Mouse (Mus musculus) hindbrain, embryonic 11.5 days (tissue): ENCODE results near the gene Iqcb1. TPM values are rescaled to one million over a fixed set of nuclear protein-coding genes. Genes with fewer than 3 reads are reported as not detected.
A peak's percentile ranks its signal among the peaks of the same experiment; 100 is the strongest.

ENCODE experiments used
- ATAC-seq: fragments of 200-750 bp; cut with Nextera tagmentation; 2 replicates; pipeline ENCODE4 v1.8.0; 2017; ENCODE audit warnings: mild to moderate bottlenecking, moderate TSS enrichment, moderate library complexity; ENCODE audit not compliant: low FRiP score
- DNase-seq: peaks from one replicate; pipeline ENCODE4 v3.0.0-alpha.2; 2015; ENCODE audit warnings: low spot score
- H3K27ac ChIP-seq: fragments of 300-500 bp; sonication (generic); 2 replicates; pipeline ENCODE4 v1.5.1; 2014; ENCODE audit warnings: mild to moderate bottlenecking, low read depth, low read length
- H3K27me3 ChIP-seq: fragments of 300-500 bp; sonication (generic); 2 replicates; pipeline ENCODE4 v1.6.1; 2014; ENCODE audit warnings: mild to moderate bottlenecking, low read length, moderate library complexity, mixed read lengths; ENCODE audit not compliant: control insufficient read depth, insufficient read depth
- H3K36me3 ChIP-seq: fragments of 300-500 bp; sonication (generic); 2 replicates; pipeline ENCODE4 v1.6.1; 2014; ENCODE audit warnings: mild to moderate bottlenecking, low read length, moderate library complexity, mixed read lengths; ENCODE audit not compliant: control insufficient read depth, insufficient read depth
- H3K4me1 ChIP-seq: fragments of 300-500 bp; sonication (generic); replicated peaks from 2 replicates; pipeline ENCODE4 v1.6.1; 2014; ENCODE audit warnings: low read length, mixed read lengths; ENCODE audit not compliant: control insufficient read depth, insufficient read depth
- H3K4me2 ChIP-seq: fragments of 300-500 bp; sonication (generic); replicated peaks from 2 replicates; pipeline ENCODE4 v1.6.1; 2014; ENCODE audit warnings: mild to moderate bottlenecking, low read depth, low read length
- H3K4me3 ChIP-seq: fragments of 300-500 bp; sonication (generic); 2 replicates; pipeline ENCODE4 v1.5.1; 2014; ENCODE audit warnings: low read depth, low read length
- H3K9ac ChIP-seq: fragments of 300-500 bp; sonication (generic); 2 replicates; pipeline ENCODE4 v1.6.1; 2014; ENCODE audit warnings: low read depth, low read length
- H3K9me3 ChIP-seq: fragments of 300-500 bp; sonication (generic); 2 replicates; pipeline ENCODE4 v1.6.1; 2016; ENCODE audit warnings: low read length; ENCODE audit not compliant: control insufficient read depth
- WGBS: fragments of 180-500 bp; shearing (Covaris S2); extraction: QIAGEN DNeasy Blood & Tissue Kit; methylation state at CpG from one replicate; pipeline ENCODE4 v1.1.7; 2014; 5-methylcytosine and 5-hydroxymethylcytosine counted together
- polyA plus RNA-seq: library from polyadenylated mRNA; unstranded; fragments of >200 nt; fragmentation: Nextera tagmentation; extraction: Ambion mirVana; gene quantifications from 2 replicates; pipeline ENCODE4 v1.2.1, GENCODE M21; 2014

Iqcb1 gene
- polyA plus RNA-seq, 1 experiment from 2014 or later, result 74.3 TPM

- no peak for ATAC-seq
Observed at GRCm38 (mm10) chr16:36851202-36851601, 23.0 kb downstream of the Iqcb1 start.

GRCm38 (mm10) chr16:36863585-36863984, 35.4 kb downstream of the Iqcb1 start:
- DNase-seq, result no peak
- Histone ChIP-seq H3K9me3 (no peaks in the 10 kb centered on the region), H3K9ac (no peak overlapping the region), H3K4me1 (no peaks in the 10 kb centered on the region), H3K36me3 (no peaks in the 10 kb centered on the region), H3K4me2 (no peak overlapping the region), H3K27me3 (no peaks in the 10 kb centered on the region), H3K4me3 (no peak overlapping the region), H3K27ac (no peak overlapping the region)
- WGBS, result 94% methylated on average over 3 of the region's 3 CpGs
- ATAC-seq, result no peak

More at GRCm38 (mm10) chr16:36851202-36851601, 23.0 kb downstream of the Iqcb1 start:
- Histone ChIP-seq H3K4me3 (no peak overlapping the region), H3K36me3 (0 out of 2 replicates have a peak, but pooled peaks cover 2% of the 10 kb centered on the region), H3K27me3 (no peaks in the 10 kb centered on the region), H3K4me1 (no peaks in the 10 kb centered on the region), H3K4me2 (no peak overlapping the region), H3K9ac (no peak overlapping the region), H3K27ac (no peak overlapping the region), H3K9me3 (no peaks in the 10 kb centered on the region)
- DNase-seq, result no peak
- 94% methylated on average over 3 of the region's 3 CpGs for WGBS

- WGBS, result 95% methylated on average over 2 of the region's 2 CpGs
- H3K4me1 ChIP-seq, result 0 out of 2 replicates have a peak, but pooled peaks cover 2% of the 10 kb centered on the region
- no peak overlapping the region for H3K27ac ChIP-seq
- no peak overlapping the region for H3K9ac ChIP-seq
- H3K4me2 ChIP-seq, result no peak overlapping the region
- H3K4me3 ChIP-seq, result no peak overlapping the region
- H3K36me3 ChIP-seq, result peaks cover 4% of the 10 kb centered on the region
- DNase-seq (no peak), ATAC-seq (no peak)
- no peaks in the 10 kb centered on the region for H3K27me3 ChIP-seq
- H3K9me3 ChIP-seq, result no peaks in the 10 kb centered on the region
Observed at GRCm38 (mm10) chr16:36869442-36869841, 41.3 kb downstream of the Iqcb1 start.

- Histone ChIP-seq H3K27ac (peak within 1 kb of the TSS; percentile 65; the same call in 1 of the 2 replicates), H3K4me1 (0 out of 2 replicates have a peak, but pooled peaks cover 2% of the 10 kb centered on the region), H3K4me3 (peak within 1 kb of the TSS; percentile 94), H3K9me3 (no peaks in the 10 kb centered on the region), H3K36me3 (peaks cover 4% of the 10 kb centered on the region), H3K4me2 (peak within 1 kb of the TSS; percentile 80), H3K27me3 (no peaks in the 10 kb centered on the region), H3K9ac (peak within 1 kb of the TSS; percentile 76)
- ATAC-seq (peak; percentile 100), DNase-seq (peak; percentile 95)
- WGBS, result under 1% methylated on average over 43 of the region's 43 CpGs
Observed at GRCm38 (mm10) chr16:36874583-36875275, 46.5 kb downstream of the Iqcb1 start, which contains the start of the genes Eaf2 and Golgb1. TSS of gene Eaf2 (minus strand) at chr16:36875003. TSS of gene Golgb1 (plus strand) at chr16:36875140.

- DNase-seq (no peak), ATAC-seq (peak; percentile 85)
- H3K4me3 ChIP-seq, result peak overlapping the region; percentile 94
- peak overlapping the region; percentile 80 for H3K4me2 ChIP-seq
- H3K27ac ChIP-seq, result peak overlapping the region; percentile 65; the same call in 1 of the 2 replicates
- H3K9ac ChIP-seq, result peak overlapping the region; percentile 76
- H3K4me1 ChIP-seq, result 0 out of 2 replicates have a peak, but pooled peaks cover 2% of the 10 kb centered on the region
- no peaks in the 10 kb centered on the region for H3K27me3 ChIP-seq
- H3K36me3 ChIP-seq, result peaks cover 4% of the 10 kb centered on the region
- 1% methylated on average over 47 of the region's 48 CpGs for WGBS
- H3K9me3 ChIP-seq, result no peaks in the 10 kb centered on the region
Observed at GRCm38 (mm10) chr16:36875276-36875851, 47.2 kb downstream of the Iqcb1 start.

- Histone ChIP-seq H3K9ac (no peak overlapping the region), H3K36me3 (no peaks in the 10 kb centered on the region; the same call in 1 of the 2 replicates), H3K4me2 (no peak overlapping the region), H3K9me3 (no peaks in the 10 kb centered on the region), H3K27me3 (no peaks in the 10 kb centered on the region), H3K4me3 (no peak overlapping the region), H3K27ac (no peak overlapping the region), H3K4me1 (0 out of 2 replicates have a peak, but pooled peaks cover 2% of the 10 kb centered on the region)
- ATAC-seq, result no peak
- 76% methylated on average over 5 of the region's 5 CpGs for WGBS
- DNase-seq, result peak; percentile 13
Observed at GRCm38 (mm10) chr16:36877316-36877715, 49.1 kb downstream of the Iqcb1 start.

GRCm38 (mm10) chr16:36882737-36883343, 54.7 kb downstream of the Iqcb1 start:
- WGBS, result 46% methylated on average over 5 of the region's 5 CpGs
- H3K9ac ChIP-seq, result no peak overlapping the region
- DNase-seq, result no peak
- no peaks in the 10 kb centered on the region for H3K9me3 ChIP-seq
- H3K27me3 ChIP-seq, result no peaks in the 10 kb centered on the region
- no peaks in the 10 kb centered on the region for H3K4me1 ChIP-seq
- no peak overlapping the region for H3K4me2 ChIP-seq
- no peak overlapping the region for H3K4me3 ChIP-seq
- no peak overlapping the region for H3K27ac ChIP-seq
- peaks cover 3% of the 10 kb centered on the region; the same call in 1 of the 2 replicates for H3K36me3 ChIP-seq
- ATAC-seq, result no peak

- WGBS, result 81% methylated on average over 4 of the region's 4 CpGs
- no peak for ATAC-seq
Observed at GRCm38 (mm10) chr16:36884881-36885280, 56.7 kb downstream of the Iqcb1 start.

More at GRCm38 (mm10) chr16:36884881-36885280, 56.7 kb downstream of the Iqcb1 start:
- Histone ChIP-seq H3K9ac (no peak overlapping the region), H3K4me1 (no peaks in the 10 kb centered on the region), H3K27ac (no peak overlapping the region), H3K27me3 (no peaks in the 10 kb centered on the region), H3K4me2 (no peak overlapping the region), H3K9me3 (no peaks in the 10 kb centered on the region), H3K4me3 (no peak overlapping the region), H3K36me3 (peaks cover 3% of the 10 kb centered on the region; the same call in 1 of the 2 replicates)
- peak; percentile 43 for DNase-seq
